Mouse (Mus musculus) liver, adult (tissue): ENCODE data around the gene 4930512M02Rik.
"Not testable (repeated sequence)": the region's sequence is repeated elsewhere in the genome, so short reads cannot be mapped to it uniquely, and the experiment has no call there.

Source experiments
- GATA4 ChIP-seq: IDR thresholded peaks from 2 replicates; pipeline ENCODE4 v1.6.1; 2014; ENCODE audit warnings: mild to moderate bottlenecking, low read length; ENCODE audit not compliant: insufficient replicate concordance

4930512M02Rik gene

DNA sequence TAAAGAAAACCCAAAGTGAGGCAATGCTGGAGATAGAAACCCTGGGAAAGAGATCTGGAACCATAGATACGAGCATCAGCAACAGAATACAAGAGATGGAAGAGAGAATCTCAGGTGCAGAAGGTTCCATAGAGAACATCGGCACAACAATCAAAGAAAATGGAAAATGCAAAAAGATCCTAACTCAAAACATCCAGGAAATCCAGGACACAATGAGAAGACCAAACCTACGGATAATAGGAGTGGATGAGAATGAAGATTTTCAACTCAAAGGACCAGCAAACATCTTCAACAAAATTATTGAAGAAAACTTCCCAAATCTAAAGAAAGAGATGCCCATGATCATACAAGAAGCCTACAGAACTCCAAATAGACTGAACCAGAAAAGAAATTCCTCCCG is at the start of gene 4930512M02Rik:
Gene 4930512M02Rik (minus strand): TSS at position 101 of the 400 bp plus-strand sequence.
- not testable (repeated sequence) for TF ChIP-seq GATA4

- TF ChIP-seq GATA4, result no peak
Observed at GRCm38 (mm10) chr11:11677165-11677564, 49.5 kb upstream of the 4930512M02Rik start.

- no peak for TF ChIP-seq GATA4
Observed at GRCm38 (mm10) chr11:11676068-11676741, 48.6 kb upstream of the 4930512M02Rik start.

DNA sequence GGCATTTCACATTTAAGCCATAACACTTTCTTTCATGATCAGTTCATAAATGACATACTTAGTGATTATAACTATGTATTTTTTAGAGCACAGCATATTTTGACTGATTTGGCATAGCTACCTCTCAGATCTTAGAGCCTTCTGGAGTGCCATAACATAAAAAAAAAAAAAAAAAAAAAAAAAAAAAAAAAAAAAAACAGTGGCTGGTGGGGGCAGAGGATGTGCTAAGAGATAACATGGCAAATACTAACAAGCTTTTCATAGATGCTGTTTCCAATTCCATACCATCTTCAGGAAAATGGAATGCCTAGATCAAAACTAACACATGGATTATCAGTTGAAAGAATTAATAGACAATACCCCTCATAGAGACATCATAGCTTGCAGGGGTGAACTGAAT is 47.4 kb upstream of the 4930512M02Rik start:
- no peak for TF ChIP-seq GATA4

GRCm38 (mm10) chr11:11672974-11673373 is 45.3 kb upstream of the 4930512M02Rik start:
- TF ChIP-seq GATA4, result no peak

DNA sequence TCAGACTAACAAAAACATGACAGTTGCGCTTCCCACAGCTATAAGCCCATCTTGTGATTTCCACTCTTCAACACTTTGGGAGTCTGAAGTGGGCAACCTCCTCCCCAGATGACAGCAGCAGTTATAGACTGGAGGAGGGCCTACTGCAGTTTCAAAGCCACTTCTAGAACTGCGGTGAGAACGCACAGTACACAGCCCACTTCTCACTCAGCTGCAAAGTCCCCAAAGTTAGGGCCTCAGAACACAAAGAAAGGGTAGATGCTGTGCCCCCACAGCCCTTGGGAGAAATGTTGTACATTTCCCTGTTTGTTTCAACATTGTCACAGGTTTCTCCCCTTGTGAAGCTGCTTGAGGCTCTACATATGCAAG is 40.3 kb upstream of the 4930512M02Rik start:
- no peak for TF ChIP-seq GATA4

- TF ChIP-seq GATA4, result no peak
Observed at GRCm38 (mm10) chr11:11667254-11667921, 39.8 kb upstream of the 4930512M02Rik start.

GRCm38 (mm10) chr11:11660651-11661050 is 33.0 kb upstream of the 4930512M02Rik start:
- TF ChIP-seq GATA4, result no peak

GRCm38 (mm10) chr11:11658834-11659233 is 31.2 kb upstream of the 4930512M02Rik start:
- no peak for TF ChIP-seq GATA4

DNA sequence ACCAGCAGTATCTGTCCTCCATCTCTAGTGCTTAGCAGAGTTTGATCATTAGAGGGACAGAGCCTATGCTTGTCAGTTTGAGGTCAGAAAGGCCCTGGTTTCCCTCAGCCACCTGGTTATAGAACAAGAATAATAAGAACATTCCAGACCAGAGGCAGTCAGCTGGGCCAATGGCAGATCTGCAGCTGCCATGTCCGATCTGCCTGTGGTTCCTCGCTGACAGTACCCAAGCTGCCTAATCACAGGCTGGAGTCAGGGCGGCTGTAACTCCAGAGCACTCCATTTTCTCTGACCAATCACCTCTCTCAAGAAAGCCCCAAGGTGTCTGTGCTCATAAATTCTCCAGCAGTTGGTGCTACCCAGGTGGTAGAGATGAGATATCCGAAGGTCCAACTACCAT is 30.0 kb upstream of the 4930512M02Rik start:
- TF ChIP-seq GATA4, result no peak

GRCm38 (mm10) chr11:11656995-11657530 is 29.4 kb upstream of the 4930512M02Rik start:
- no peak for TF ChIP-seq GATA4

DNA sequence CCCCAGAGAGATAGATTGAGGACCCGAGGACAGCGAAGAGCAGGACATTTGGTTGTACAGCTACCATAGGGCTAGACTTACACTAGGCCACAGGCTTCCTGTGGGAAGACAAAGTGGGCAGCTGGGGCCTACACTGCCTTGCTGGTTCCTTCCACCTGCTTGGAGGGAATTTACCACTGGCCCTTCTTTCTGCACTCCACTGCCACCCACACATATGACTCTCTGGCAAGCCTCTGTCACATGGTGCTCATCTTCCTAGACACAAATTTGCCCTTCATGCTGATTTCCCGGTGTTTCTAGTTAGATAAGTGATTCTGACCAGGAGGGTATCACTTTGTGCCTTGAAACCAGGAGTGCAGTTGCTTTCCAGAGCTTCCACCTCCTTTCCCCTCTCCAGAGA is 28.8 kb upstream of the 4930512M02Rik start:
- TF ChIP-seq GATA4, result no peak

DNA sequence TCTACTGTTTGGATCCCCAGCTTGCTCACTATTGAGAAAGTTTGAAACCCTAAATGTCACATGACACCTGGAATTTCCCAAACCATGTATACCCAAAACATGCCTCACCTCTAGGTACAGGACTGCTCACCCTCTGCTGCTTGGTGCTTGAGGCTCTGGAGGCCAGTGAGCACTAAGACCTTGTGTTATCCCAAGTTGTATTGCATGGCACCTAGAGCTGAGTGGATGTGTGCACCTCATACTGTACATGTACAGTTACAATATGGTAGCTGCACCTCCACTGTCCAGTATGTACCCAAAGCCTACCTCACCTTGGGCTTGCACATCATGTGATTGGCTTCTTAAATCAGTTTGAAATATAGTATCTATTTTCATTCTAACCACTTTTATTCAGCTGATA is 16.7 kb upstream of the 4930512M02Rik start:
- TF ChIP-seq GATA4, result no peak

DNA sequence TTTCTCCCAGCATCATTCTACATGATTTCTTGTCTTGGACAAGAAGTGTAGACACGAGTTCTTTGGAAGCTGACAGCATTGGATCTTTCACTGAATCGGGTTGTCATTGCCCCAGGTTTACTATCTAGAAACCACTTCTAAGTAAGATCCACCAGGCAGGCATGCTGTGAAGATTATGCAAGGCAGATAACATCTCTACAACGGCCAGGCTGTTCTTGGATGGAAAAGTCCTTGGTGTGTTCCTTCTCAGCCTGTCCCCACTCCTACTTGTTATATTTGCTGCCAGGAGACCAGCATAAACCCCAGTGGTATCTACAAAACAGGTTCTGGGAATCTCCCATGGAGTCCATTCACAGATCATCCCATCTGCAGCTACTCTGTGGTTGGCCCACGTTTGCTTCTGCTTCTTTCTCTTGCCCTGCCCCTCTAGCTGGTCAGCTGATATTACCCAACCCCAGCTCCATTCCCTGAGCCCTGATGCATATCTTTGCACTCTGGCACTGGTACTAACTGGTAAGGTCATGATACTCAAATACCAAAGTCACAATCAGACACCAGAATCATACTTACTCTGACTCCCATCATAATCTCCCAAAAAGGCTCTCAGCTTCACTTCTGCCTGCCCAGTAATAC is 3.4 kb downstream of the 4930512M02Rik start:
- TF ChIP-seq GATA4, result no peak

GRCm38 (mm10) chr11:11609243-11609642 is 18.4 kb downstream of the 4930512M02Rik start:
- no peak for TF ChIP-seq GATA4

DNA sequence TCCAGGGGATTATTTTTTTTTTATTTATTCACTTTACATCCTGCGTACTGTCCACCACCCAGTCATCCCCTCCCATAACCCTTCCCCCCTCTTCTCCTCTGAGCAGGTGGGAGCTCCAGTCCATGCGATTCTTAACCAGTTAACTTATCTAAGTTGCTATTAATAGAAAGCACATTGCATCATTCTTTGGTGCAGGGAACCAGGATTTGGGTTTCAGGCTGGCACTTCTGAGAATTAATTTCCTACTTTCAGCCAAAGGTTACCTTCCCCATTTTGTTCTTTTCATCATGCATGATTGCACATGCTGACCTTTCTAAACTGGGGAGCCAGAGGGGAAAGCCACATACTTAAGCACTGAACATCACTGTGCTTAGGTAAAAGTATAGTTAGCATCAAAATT is 40.3 kb downstream of the 4930512M02Rik start:
- no peak for TF ChIP-seq GATA4
